Mouse (Mus musculus): ENCODE results near the gene Map1b. TPM values are rescaled to one million over a fixed set of nuclear protein-coding genes. Genes with fewer than 3 reads are reported as not detected.

Map1b gene
- polyA plus RNA-seq, 2 experiments, result 17.5 to 142 TPM

DNA sequence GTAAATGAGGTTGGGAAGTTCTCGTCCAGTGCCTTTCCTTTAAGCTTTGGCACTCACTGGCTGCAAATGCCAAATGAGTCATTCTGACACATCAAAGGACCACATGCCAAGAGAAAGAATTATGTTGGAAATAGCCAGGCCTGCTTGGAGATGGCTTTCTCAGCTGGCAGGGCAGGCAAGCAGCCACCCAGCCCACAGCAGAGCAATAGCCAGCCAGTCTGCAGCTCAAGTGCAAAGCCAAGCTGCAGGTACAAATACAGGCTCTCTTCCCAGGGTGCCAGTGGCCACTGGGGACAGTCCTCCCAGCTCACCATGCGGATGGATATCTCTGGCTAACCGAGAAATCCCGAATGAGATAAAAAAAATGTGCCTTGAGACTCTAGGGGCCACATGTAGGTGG is 12.1 kb upstream of the Map1b start:
- H3K27me3 ChIP-seq (ENCODE audit: control insufficient read depth, insufficient read depth, low read length), result no peaks in the 10 kb centered on the region
- H3K27ac ChIP-seq (replicated peaks; ENCODE audit: low read depth, low read length), result no peak overlapping the region
- no peak for TF ChIP-seq POLR2A (IDR thresholded peaks at IDR 0.05; ENCODE audit: borderline replicate concordance, extremely low read depth, insufficient read depth, insufficient read length)
- ATAC-seq (ENCODE audit: low FRiP score, low read depth), result no peak
- no peak overlapping the region for H3K9ac ChIP-seq (ENCODE audit: low read depth, low read length, severe bottlenecking)
- H3K36me3 ChIP-seq (ENCODE audit: control insufficient read depth, insufficient read depth, low read length), result no peaks in the 10 kb centered on the region
- WGBS, result 59% methylated on average over 4 of the region's 4 CpGs
- H3K4me1 ChIP-seq (ENCODE audit: control insufficient read depth, insufficient read depth, low read length), result no peaks in the 10 kb centered on the region
- H3K9me3 ChIP-seq (ENCODE audit: control insufficient read depth, low read length), result no peaks in the 10 kb centered on the region
- no peak overlapping the region for H3K4me3 ChIP-seq (replicated peaks; ENCODE audit: low read length)
- no peak overlapping the region for H3K4me2 ChIP-seq (replicated peaks; ENCODE audit: low read depth, low read length, severe bottlenecking)
- DNase-seq (ENCODE audit: low spot score), result no peak

DNA sequence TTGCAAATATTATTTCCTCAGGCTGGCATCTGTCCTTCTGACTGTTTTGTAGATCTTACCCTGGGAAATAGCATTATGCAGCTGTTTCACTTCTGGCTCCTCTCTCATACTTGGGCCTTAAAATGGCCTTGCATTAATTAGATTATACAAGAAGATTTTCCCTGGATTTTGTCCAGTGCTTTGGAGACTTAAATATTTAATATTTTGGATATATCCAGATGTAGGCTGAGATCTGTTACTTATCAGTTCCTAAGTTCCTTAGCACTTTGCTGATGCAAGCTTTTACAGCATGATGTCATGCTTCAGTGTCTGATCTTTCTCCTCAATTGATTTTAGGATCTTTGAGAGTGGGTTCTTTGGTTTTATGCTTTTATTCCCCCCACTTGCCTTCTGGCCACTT is 11.6 kb upstream of the Map1b start:
- H3K36me3 ChIP-seq (ENCODE audit: control insufficient read depth, insufficient read depth, low read length), result no peaks in the 10 kb centered on the region
- no peaks in the 10 kb centered on the region for H3K4me1 ChIP-seq (ENCODE audit: control insufficient read depth, insufficient read depth, low read length)
- no peak overlapping the region for H3K27ac ChIP-seq (replicated peaks; ENCODE audit: low read depth, low read length)
- H3K9me3 ChIP-seq (ENCODE audit: control insufficient read depth, low read length), result no peaks in the 10 kb centered on the region
- TF ChIP-seq POLR2A (IDR thresholded peaks at IDR 0.05; ENCODE audit: borderline replicate concordance, extremely low read depth, insufficient read depth, insufficient read length), result no peak
- no peak overlapping the region for H3K9ac ChIP-seq (ENCODE audit: low read depth, low read length, severe bottlenecking)
- ATAC-seq (ENCODE audit: low FRiP score, low read depth), result no peak
- H3K4me3 ChIP-seq (replicated peaks; ENCODE audit: low read length), result no peak overlapping the region
- H3K27me3 ChIP-seq (ENCODE audit: control insufficient read depth, insufficient read depth, low read length), result no peaks in the 10 kb centered on the region
- no peak for DNase-seq (ENCODE audit: low spot score)
- H3K4me2 ChIP-seq (replicated peaks; ENCODE audit: low read depth, low read length, severe bottlenecking), result no peak overlapping the region

DNA sequence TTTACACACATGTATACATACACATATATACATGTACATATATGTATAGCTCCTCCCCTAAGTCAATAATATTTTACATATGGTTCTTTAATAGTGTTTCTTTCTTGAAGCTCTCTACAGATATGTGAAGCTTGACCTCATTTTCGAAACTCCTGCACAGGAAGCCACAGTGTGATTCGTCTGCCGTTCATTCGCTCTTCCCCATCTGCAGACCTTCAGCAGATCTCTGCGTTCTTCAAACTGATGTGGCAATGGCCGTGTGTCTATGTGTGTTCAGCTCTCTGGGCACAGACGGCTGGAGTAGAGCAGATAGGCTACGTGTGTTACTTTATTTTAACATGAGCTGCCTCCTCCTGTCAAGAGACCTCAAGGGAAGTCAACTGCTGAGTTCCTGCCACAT is 9.2 kb upstream of the Map1b start:
- Histone ChIP-seq H3K27me3 (ENCODE audit: control insufficient read depth, insufficient read depth, low read length) (no peaks in the 10 kb centered on the region), H3K36me3 (ENCODE audit: control insufficient read depth, insufficient read depth, low read length) (no peaks in the 10 kb centered on the region), H3K4me2 (replicated peaks; ENCODE audit: low read depth, low read length, severe bottlenecking) (no peak overlapping the region), H3K4me1 (ENCODE audit: control insufficient read depth, insufficient read depth, low read length) (no peaks in the 10 kb centered on the region), H3K4me3 (replicated peaks; ENCODE audit: low read length) (no peak overlapping the region), H3K9ac (ENCODE audit: low read depth, low read length, severe bottlenecking) (no peak overlapping the region), H3K27ac (replicated peaks; ENCODE audit: low read depth, low read length) (no peak overlapping the region), H3K9me3 (ENCODE audit: control insufficient read depth, low read length) (no peaks in the 10 kb centered on the region)
- DNase-seq (ENCODE audit: low spot score) (no peak), ATAC-seq (ENCODE audit: low FRiP score, low read depth) (no peak)
- 77% methylated on average over 8 of the region's 8 CpGs for WGBS
- no peak for TF ChIP-seq POLR2A (IDR thresholded peaks at IDR 0.05; ENCODE audit: borderline replicate concordance, extremely low read depth, insufficient read depth, insufficient read length)

DNA sequence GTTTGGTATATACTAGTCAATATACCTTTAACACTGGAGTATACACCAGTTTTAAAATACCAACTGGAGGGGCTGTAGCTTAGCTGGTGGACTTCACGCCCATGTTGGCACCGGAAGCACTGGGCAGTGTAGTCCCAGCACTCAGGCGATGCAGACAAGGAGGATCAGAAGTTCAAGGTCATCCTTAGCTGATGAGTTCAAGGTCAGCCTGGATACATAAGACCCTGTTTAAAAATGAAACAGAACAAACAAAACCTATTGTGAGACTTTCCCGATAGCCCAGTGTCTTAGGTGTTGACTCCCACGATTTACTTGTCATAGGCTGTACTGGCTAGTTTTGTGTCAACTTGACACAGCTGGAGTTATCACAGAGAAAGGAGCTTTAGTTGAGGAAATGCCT is 1.5 kb upstream of the Map1b start:
- 96% methylated on average over 5 of the region's 5 CpGs for WGBS
- ATAC-seq (ENCODE audit: low FRiP score, low read depth) (no peak), DNase-seq (ENCODE audit: low spot score) (no peak)
- Histone ChIP-seq H3K9ac (ENCODE audit: low read depth, low read length, severe bottlenecking) (no peak overlapping the region), H3K36me3 (ENCODE audit: control insufficient read depth, insufficient read depth, low read length) (no peaks in the 10 kb centered on the region), H3K27me3 (ENCODE audit: control insufficient read depth, insufficient read depth, low read length) (no peaks in the 10 kb centered on the region), H3K4me3 (replicated peaks; ENCODE audit: low read length) (no peak overlapping the region), H3K27ac (replicated peaks; ENCODE audit: low read depth, low read length) (no peak overlapping the region), H3K4me1 (ENCODE audit: control insufficient read depth, insufficient read depth, low read length) (peaks cover 10% of the 10 kb centered on the region), H3K4me2 (replicated peaks; ENCODE audit: low read depth, low read length, severe bottlenecking) (no peak overlapping the region), H3K9me3 (ENCODE audit: control insufficient read depth, low read length) (no peaks in the 10 kb centered on the region)
- no peak for TF ChIP-seq POLR2A (IDR thresholded peaks at IDR 0.05; ENCODE audit: borderline replicate concordance, extremely low read depth, insufficient read depth, insufficient read length)

DNA sequence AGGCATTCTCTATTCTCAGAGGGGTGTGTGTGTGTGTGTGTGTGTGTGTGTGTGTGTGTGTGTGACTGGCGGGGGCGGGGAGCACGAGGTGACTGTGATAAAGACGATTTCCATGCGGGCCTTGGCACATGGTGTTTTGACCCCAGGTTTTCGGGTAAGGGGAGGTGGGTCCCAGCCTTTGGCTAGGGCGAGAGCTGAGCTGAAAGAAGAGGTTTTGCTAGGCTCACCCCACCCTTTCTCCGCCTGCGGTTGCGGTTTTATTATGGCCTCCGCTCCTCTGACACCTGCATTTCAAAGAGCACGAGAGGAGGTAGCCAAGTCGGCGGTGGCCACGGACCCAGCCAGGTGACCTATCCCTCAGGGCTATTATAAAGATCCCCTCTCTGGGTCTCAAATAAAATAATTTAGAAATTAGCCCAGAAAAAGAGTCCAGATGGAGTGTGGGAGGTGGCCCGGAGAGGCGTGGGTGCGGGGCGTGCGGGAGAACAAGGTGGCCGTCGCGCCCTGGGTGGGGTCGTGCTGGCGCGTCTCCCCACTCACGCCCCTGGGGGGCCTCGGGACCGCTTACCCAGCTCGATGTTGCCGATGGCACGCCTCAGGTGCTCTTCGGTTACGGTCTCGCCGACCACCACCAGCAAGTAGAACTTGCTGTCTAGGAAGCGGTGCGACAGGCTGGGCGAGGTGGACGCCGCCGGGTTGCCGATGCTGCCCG is 448 bp downstream of the Map1b start:
- DNase-seq (ENCODE audit: low spot score) (peak; percentile 15), ATAC-seq (ENCODE audit: low FRiP score, low read depth) (0 out of 2 replicates have a peak, but pooled peaks have one; percentile 10)
- no peak for TF ChIP-seq POLR2A (IDR thresholded peaks at IDR 0.05; ENCODE audit: borderline replicate concordance, extremely low read depth, insufficient read depth, insufficient read length)
- Histone ChIP-seq H3K9ac (ENCODE audit: low read depth, low read length, severe bottlenecking) (peak overlapping the region; percentile 66), H3K4me2 (replicated peaks; ENCODE audit: low read depth, low read length, severe bottlenecking) (peak overlapping the region; percentile 88), H3K4me3 (replicated peaks; ENCODE audit: low read length) (peak overlapping the region; percentile 73), H3K27ac (replicated peaks; ENCODE audit: low read depth, low read length) (peak overlapping the region; percentile 41), H3K4me1 (ENCODE audit: control insufficient read depth, insufficient read depth, low read length) (peaks cover 16% of the 10 kb centered on the region), H3K9me3 (ENCODE audit: control insufficient read depth, low read length) (no peaks in the 10 kb centered on the region), H3K36me3 (ENCODE audit: control insufficient read depth, insufficient read depth, low read length) (no peaks in the 10 kb centered on the region), H3K27me3 (ENCODE audit: control insufficient read depth, insufficient read depth, low read length) (no peaks in the 10 kb centered on the region)
- WGBS, result 1% methylated on average over 40 of the region's 44 CpGs
